Mouse (Mus musculus) MEL (cell line): ENCODE results near the gene Olfr550. TPM values are rescaled to one million over a fixed set of nuclear protein-coding genes. Genes with fewer than 3 reads are reported as not detected.

Experiments
- DNase-seq: peaks from one replicate; pipeline ENCODE4 v3.0.0; 2011; ENCODE audit warnings: low read depth, low spot score
- H3K27ac ChIP-seq: 2 replicates; pipeline ENCODE4 v1.5.1; 2012; ENCODE audit warnings: low read depth, mild to moderate bottlenecking, control low read depth, low read length, moderate library complexity; ENCODE audit not compliant: control insufficient read depth
- H3K27me3 ChIP-seq, 2 experiments: fragments of 150-350 bp in 1 of 2; sonication (generic) in 1 of 2; 2 replicates each; pipeline ENCODE4 v1.6.1; 2012; ENCODE audit warnings: low read length in 2 of 2, mild to moderate bottlenecking in 2 of 2, improper control_type of control experiment in 1 of 2, moderate library complexity in 1 of 2; ENCODE audit not compliant: insufficient read depth in 2 of 2, control insufficient read depth in 1 of 2
- H3K36me3 ChIP-seq, 2 experiments: 2 replicates each; pipeline ENCODE4 v1.6.1; 2012 to 2014; ENCODE audit warnings: low read length in 2 of 2, improper control_type of control experiment in 1 of 2, inconsistent platforms in 1 of 2, mild to moderate bottlenecking in 1 of 2; ENCODE audit not compliant: insufficient read depth in 2 of 2, control insufficient read depth in 1 of 2
- H3K4me1 ChIP-seq, 2 experiments: fragments of 150-350 bp in 1 of 2; sonication (generic) in 1 of 2; 2 replicates each; pipeline ENCODE4 v1.6.1; 2012; ENCODE audit warnings: low read length in 2 of 2, improper control_type of control experiment in 1 of 2, mild to moderate bottlenecking in 1 of 2; ENCODE audit not compliant: insufficient read depth in 2 of 2, control insufficient read depth in 1 of 2
- H3K4me3 ChIP-seq, 2 experiments: fragments of 150-350 bp in 1 of 2; sonication (generic) in 1 of 2; 2 replicates each; pipeline ENCODE4 v1.5.1; 2012; ENCODE audit warnings: low read depth in 2 of 2, low read length in 2 of 2, mild to moderate bottlenecking in 2 of 2, moderate library complexity in 2 of 2, control low read depth in 1 of 2, improper control_type of control experiment in 1 of 2; ENCODE audit not compliant: control insufficient read depth in 1 of 2, insufficient read depth in 1 of 2
- H3K79me2 ChIP-seq: 2 replicates; pipeline ENCODE4 v1.6.1; 2012; ENCODE audit warnings: mild to moderate bottlenecking, low read length, moderate library complexity; ENCODE audit not compliant: control insufficient read depth, poor library complexity, insufficient read depth
- H3K9ac ChIP-seq: 2 replicates; pipeline ENCODE4 v1.6.1; 2012; ENCODE audit warnings: low read depth, mild to moderate bottlenecking, control low read depth, low read length, moderate library complexity; ENCODE audit not compliant: control insufficient read depth, poor library complexity, severe bottlenecking
- H3K9me3 ChIP-seq: fragments of 150-350 bp; sonication (generic); replicated peaks from 2 replicates; pipeline ENCODE4 v1.6.1; 2012; ENCODE audit warnings: mild to moderate bottlenecking, low read length, improper control_type of control experiment, moderate library complexity; ENCODE audit not compliant: insufficient read depth
- CHD1 ChIP-seq: IDR thresholded peaks from 2 replicates; pipeline ENCODE4 v1.6.1; 2012; ENCODE audit warnings: low read depth, mild to moderate bottlenecking, inconsistent platforms, low read length, improper control_type of control experiment
- CTCF ChIP-seq, 3 experiments: IDR thresholded peaks in 2 of 3; conservative IDR thresholded peaks in 1 of 3; 2 replicates each; pipeline ENCODE4 v1.5.1; 2011 to 2012; ENCODE audit warnings: low read length in 3 of 3, low read depth in 2 of 3, mild to moderate bottlenecking in 2 of 3, improper control_type of control experiment in 1 of 3, inconsistent platforms in 1 of 3, mixed read lengths in 1 of 3, moderate library complexity in 1 of 3; ENCODE audit not compliant: control insufficient read depth in 1 of 3, insufficient read depth in 1 of 3, poor library complexity in 1 of 3, severe bottlenecking in 1 of 3
- ELF1 ChIP-seq: IDR thresholded peaks from 2 replicates; pipeline ENCODE4 v1.6.1; 2014; ENCODE audit warnings: low read depth, mild to moderate bottlenecking, inconsistent platforms, low read length, improper control_type of control experiment, moderate library complexity
- ETS1 ChIP-seq: IDR thresholded peaks from 2 replicates; pipeline ENCODE4 v1.6.1; 2012; ENCODE audit warnings: low read depth, mild to moderate bottlenecking, inconsistent platforms, low read length, improper control_type of control experiment, moderate library complexity
- GABPA ChIP-seq: IDR thresholded peaks from 2 replicates; pipeline ENCODE4 v1.6.1; 2012; ENCODE audit warnings: low read depth, mild to moderate bottlenecking, inconsistent platforms, low read length, improper control_type of control experiment, moderate library complexity
- KAT2A ChIP-seq: conservative IDR thresholded peaks from 2 replicates; pipeline ENCODE4 v1.6.1; 2012; ENCODE audit warnings: low read depth, low read length, improper control_type of control experiment, inconsistent platforms
- MAFK ChIP-seq: IDR thresholded peaks from 2 replicates; pipeline ENCODE4 v1.6.1; 2011; ENCODE audit warnings: low read depth, mild to moderate bottlenecking, low read length, improper control_type of control experiment, borderline replicate concordance
- MAX ChIP-seq: IDR thresholded peaks from 2 replicates; pipeline ENCODE4 v1.6.1; 2011; ENCODE audit warnings: low read length, improper control_type of control experiment
- MAZ ChIP-seq: IDR thresholded peaks from 2 replicates; pipeline ENCODE4 v1.6.1; 2012; ENCODE audit warnings: low read depth, mild to moderate bottlenecking, inconsistent platforms, low read length, improper control_type of control experiment
- MEF2A ChIP-seq: IDR thresholded peaks from 2 replicates; pipeline ENCODE4 v1.6.1; 2014; ENCODE audit warnings: low read depth, mild to moderate bottlenecking, inconsistent platforms, low read length, improper control_type of control experiment; ENCODE audit not compliant: poor library complexity, insufficient replicate concordance, severe bottlenecking; ENCODE audit errors: extremely low read depth
- MYB ChIP-seq: IDR thresholded peaks from 2 replicates; pipeline ENCODE4 v1.6.1; 2011; ENCODE audit warnings: mild to moderate bottlenecking, low read depth, low read length, improper control_type of control experiment
- MYC ChIP-seq: IDR thresholded peaks from 2 replicates; pipeline ENCODE4 v1.6.1; 2011; ENCODE audit warnings: low read depth, mild to moderate bottlenecking, low read length, improper control_type of control experiment, moderate library complexity
- NELFE ChIP-seq: IDR thresholded peaks from 2 replicates; pipeline ENCODE4 v1.6.1; 2011; ENCODE audit warnings: low read depth, low read length, improper control_type of control experiment
- NRF1 ChIP-seq: IDR thresholded peaks from 2 replicates; pipeline ENCODE4 v1.6.1; 2014; ENCODE audit warnings: low read depth, mild to moderate bottlenecking, inconsistent platforms, low read length, improper control_type of control experiment, moderate library complexity; ENCODE audit not compliant: poor library complexity, insufficient read depth, severe bottlenecking
- POLR2A ChIP-seq, 2 experiments: IDR thresholded peaks; 2 replicates each; pipeline ENCODE4 v1.6.1; 2011 to 2012; ENCODE audit warnings: low read length in 2 of 2, mild to moderate bottlenecking in 2 of 2, control low read depth in 1 of 2, improper control_type of control experiment in 1 of 2, low read depth in 1 of 2, moderate library complexity in 1 of 2; ENCODE audit not compliant: control insufficient read depth in 1 of 2, insufficient read depth in 1 of 2, poor library complexity in 1 of 2
- RCOR1 ChIP-seq: IDR thresholded peaks from 2 replicates; pipeline ENCODE4 v1.6.1; 2012; ENCODE audit warnings: low read depth, mild to moderate bottlenecking, inconsistent platforms, low read length, improper control_type of control experiment
- SIN3A ChIP-seq: IDR thresholded peaks from 2 replicates; pipeline ENCODE4 v1.6.1; 2012; ENCODE audit warnings: low read length, improper control_type of control experiment, inconsistent platforms
- SMC3 ChIP-seq: IDR thresholded peaks from 2 replicates; pipeline ENCODE4 v1.6.1; 2011; ENCODE audit warnings: low read depth, low read length, improper control_type of control experiment
- TAL1 ChIP-seq: IDR thresholded peaks from 2 replicates; pipeline ENCODE4 v1.6.1; 2012; ENCODE audit warnings: mild to moderate bottlenecking, inconsistent platforms, low read length, moderate library complexity, mixed read lengths
- TCF12 ChIP-seq: IDR thresholded peaks from 2 replicates; pipeline ENCODE4 v1.6.1; 2014; ENCODE audit warnings: low read depth, mild to moderate bottlenecking, inconsistent platforms, low read length, improper control_type of control experiment, moderate library complexity
- UBTF ChIP-seq: IDR thresholded peaks from 2 replicates; pipeline ENCODE4 v1.6.1; 2012; ENCODE audit warnings: low read depth, mild to moderate bottlenecking, inconsistent platforms, low read length, improper control_type of control experiment, moderate library complexity, borderline replicate concordance; ENCODE audit not compliant: insufficient read depth
- USF2 ChIP-seq, 2 experiments: IDR thresholded peaks; 2 replicates each; pipeline ENCODE4 v1.6.1; 2011 to 2012; ENCODE audit warnings: improper control_type of control experiment in 2 of 2, low read length in 2 of 2, borderline replicate concordance in 1 of 2, inconsistent platforms in 1 of 2, low read depth in 1 of 2, mild to moderate bottlenecking in 1 of 2; ENCODE audit not compliant: insufficient read depth in 1 of 2
- ZKSCAN1 ChIP-seq: IDR thresholded peaks from 2 replicates; pipeline ENCODE4 v1.6.1; 2012; ENCODE audit warnings: low read depth, mild to moderate bottlenecking, inconsistent platforms, low read length, improper control_type of control experiment, moderate library complexity
- ZMIZ1 ChIP-seq: IDR thresholded peaks from 2 replicates; pipeline ENCODE4 v1.6.1; 2012; ENCODE audit warnings: low read depth, mild to moderate bottlenecking, inconsistent platforms, low read length, improper control_type of control experiment, moderate library complexity
- ZNF384 ChIP-seq: IDR thresholded peaks from 2 replicates; pipeline ENCODE4 v1.6.1; 2012; ENCODE audit warnings: low read depth, mild to moderate bottlenecking, inconsistent platforms, low read length, improper control_type of control experiment
- polyA plus RNA-seq, 2 experiments: library from polyadenylated mRNA; stranded (reverse) in 1 of 2; unstranded in 1 of 2; fragments of >175 nt in 1 of 2; fragments of >200 nt in 1 of 2; gene quantifications; 2 replicates each; pipeline versions ENCODE4 v1.2.1 to v1.2.4; 2012; ENCODE audit warnings: low replicate concordance in 2 of 2, low read depth in 1 of 2; ENCODE audit not compliant: insufficient read length in 2 of 2, insufficient read depth in 1 of 2, missing spikeins in 1 of 2
- total RNA-seq: library from RNA; depleted of rRNA; stranded (reverse); fragments of 300-350 nt; gene quantifications from 2 replicates; pipeline ENCODE4 v1.2.3, GENCODE M21; 2012

Gene Olfr550
- total and polyA plus RNA-seq, 3 experiments: not detected

GRCm38 (mm10) chr7:102564999-102565997, 5.9 kb upstream of the Olfr550 start, which contains the start of gene Trim21 (continued):
- TF ChIP-seq MEF2A: no peak
- TF ChIP-seq SIN3A: peak; percentile 86
- TF ChIP-seq NELFE: no peak
- no peak for TF ChIP-seq MYB
- no peak for TF ChIP-seq MAFK
- no peak for TF ChIP-seq ZMIZ1
- TF ChIP-seq MYC: no peak
- peak in 1 of 2 experiments; percentile 40; a peak in 1 of 4 replicates for TF ChIP-seq POLR2A (IDR thresholded peaks at IDR 0.05; ENCODE audit: control insufficient read depth in 1 of 2, insufficient read depth in 1 of 2, low read depth in 1 of 2, low read length in 2 of 2, poor library complexity in 1 of 2)

DNA sequence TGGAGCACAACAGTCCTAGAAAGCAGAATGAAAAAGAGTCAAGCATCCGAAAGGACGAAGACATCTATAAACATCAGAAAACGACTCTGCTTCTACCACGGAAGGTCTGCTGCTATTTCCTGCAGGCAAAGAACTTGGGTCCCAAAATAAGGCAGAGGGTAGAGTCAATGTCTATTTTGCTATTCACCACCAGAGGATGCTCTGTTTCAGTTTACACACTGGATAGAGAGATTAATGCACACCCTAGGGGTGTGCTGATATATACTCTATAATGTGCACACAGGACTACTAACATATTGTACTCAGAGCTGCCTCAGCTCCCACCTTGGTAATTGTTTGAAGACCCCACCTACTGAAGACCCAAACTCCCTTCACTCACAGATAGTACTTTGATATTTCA, 5.0 kb upstream of the Olfr550 start:
- Histone ChIP-seq H3K4me1 (no peaks in the 10 kb centered on the region; a peak in 1 of 4 replicates), H3K9ac (no peak overlapping the region), H3K79me2 (no peaks in the 10 kb centered on the region), H3K9me3 (no peaks in the 10 kb centered on the region)
- peak; percentile 21 for DNase-seq
- TF ChIP-seq CTCF (IDR thresholded peaks at IDR 0.05 in 2 of 3, conservative IDR thresholded peaks at IDR 0.05 in 1 of 3; ENCODE audit: control insufficient read depth in 1 of 3, insufficient read depth in 1 of 3, low read depth in 2 of 3, low read length in 3 of 3, poor library complexity in 1 of 3, severe bottlenecking in 1 of 3) (peak in 2 of 3 experiments; percentile 32 to 47; a peak in 3 of 6 replicates), SMC3 (peak; percentile 20; the same call in 1 of the 2 replicates), ELF1 (no peak)
- TF ChIP-seq, all 39 proteins: peak for 2
- Histone ChIP-seq H3K36me3 (no peaks in the 10 kb centered on the region; a peak in 1 of 4 replicates), H3K4me3 (no peak overlapping the region), H3K27ac (no peak overlapping the region), H3K27me3 (no peaks in the 10 kb centered on the region; a peak in 1 of 4 replicates)

DNA sequence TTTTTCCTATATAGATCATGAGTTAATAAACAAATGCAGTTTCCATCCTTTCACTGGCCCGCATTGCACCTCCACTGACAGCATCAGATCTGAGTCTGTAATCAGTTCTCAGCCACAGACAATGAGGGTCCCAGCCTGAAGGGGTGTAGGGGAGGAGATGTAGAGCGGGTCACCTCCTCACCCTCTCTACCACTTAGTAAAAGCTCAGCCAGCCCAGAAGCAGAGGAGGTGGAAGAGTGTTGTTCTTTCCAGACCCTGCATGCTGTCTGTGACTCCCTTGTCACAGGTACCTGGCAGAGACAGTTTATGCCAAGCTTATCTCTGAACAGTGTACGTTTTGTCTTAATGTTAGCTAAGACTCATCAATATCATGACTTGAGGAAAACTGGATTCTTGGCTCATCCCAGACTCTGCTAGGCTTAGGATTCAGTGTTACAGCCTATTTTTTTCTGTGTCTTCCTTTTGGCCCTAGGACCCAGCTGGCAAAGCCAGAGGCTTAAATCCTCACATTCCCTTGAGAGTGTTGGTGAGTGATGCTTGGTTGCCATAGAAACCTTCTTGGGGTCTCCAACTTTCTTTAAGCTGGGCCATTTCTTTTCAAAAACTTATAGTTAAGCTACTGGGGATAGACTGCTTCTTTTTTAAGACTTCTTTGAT, 2.1 kb downstream of the Olfr550 start:
- no peaks in the 10 kb centered on the region for H3K9me3 ChIP-seq
- H3K4me3 ChIP-seq: no peak overlapping the region
- H3K4me1 ChIP-seq: no peaks in the 10 kb centered on the region
- H3K9ac ChIP-seq: no peak overlapping the region
- no peak overlapping the region for H3K27ac ChIP-seq
- peaks cover 0 to 2% of the 10 kb centered on the region in 2 experiments; a peak in 3 of 4 replicates for H3K27me3 ChIP-seq
- no peaks in the 10 kb centered on the region for H3K79me2 ChIP-seq
- no peaks in the 10 kb centered on the region for H3K36me3 ChIP-seq
- DNase-seq: no peak
- no peak for TF ChIP-seq CHD1
- no peak for TF ChIP-seq TAL1
- TF ChIP-seq ZKSCAN1: no peak
- no peak for TF ChIP-seq MAZ
- no peak for TF ChIP-seq ZNF384
- no peak for TF ChIP-seq NRF1
- TF ChIP-seq GABPA: no peak
- TF ChIP-seq TCF12: no peak
- no peak for TF ChIP-seq ETS1
- TF ChIP-seq MAX: no peak
- TF ChIP-seq ELF1: no peak
- TF ChIP-seq USF2 (IDR thresholded peaks at IDR 0.05; ENCODE audit: borderline replicate concordance in 1 of 2, insufficient read depth in 1 of 2, low read depth in 1 of 2, low read length in 2 of 2): no peak
- no peak for TF ChIP-seq RCOR1
- TF ChIP-seq MAFK: no peak
- no peak for TF ChIP-seq UBTF
- TF ChIP-seq KAT2A: no peak
